Mouse (Mus musculus) urinary bladder, postnatal 36 days (tissue): ENCODE measurements at regions not wholly inside any gene's neighbourhood (a gene's known extent, or its start where the extent isn't known, plus 50 kb on each side); places are given as distances from the start of the nearest gene placed in this dataset.
A peak's percentile ranks its signal among the peaks of the same experiment; 100 is the strongest.

Experiments
- DNase-seq, 2 experiments: peaks; one replicate each; pipeline ENCODE4 v3.0.0; 2022; ENCODE audit warnings: low spot score in 2 of 2, mixed read lengths in 1 of 2

DNA sequence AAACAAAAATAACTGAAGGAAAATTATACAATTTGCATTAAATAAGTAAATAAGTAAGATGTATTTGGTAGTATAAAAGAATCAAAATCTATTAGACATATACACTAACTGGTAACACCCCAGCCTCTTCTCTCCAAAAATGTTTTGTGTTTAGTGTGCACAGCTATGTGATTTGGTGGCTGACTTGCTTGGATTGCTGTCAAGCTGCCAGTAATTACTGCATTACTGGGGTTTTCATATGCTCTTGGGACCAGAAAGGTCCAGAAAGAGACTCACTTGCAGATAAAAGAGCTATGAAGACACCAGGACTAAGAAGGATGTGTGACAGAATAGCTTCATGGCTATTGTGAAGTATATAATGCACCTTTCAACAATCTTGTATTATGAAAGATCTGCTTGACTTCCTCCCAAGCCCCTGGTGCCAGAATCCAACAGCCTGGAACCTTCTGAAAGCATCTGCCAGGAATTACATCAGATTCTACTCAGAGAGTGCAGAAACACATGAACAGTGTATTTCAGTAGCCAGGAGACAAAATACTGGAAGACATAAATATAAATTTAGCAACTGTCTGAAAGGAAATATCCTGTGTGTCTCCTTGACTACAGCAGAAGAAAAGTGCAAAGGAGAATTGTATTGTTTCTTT, 5132.6 kb downstream of the 9330182O14Rik start:
- peak in 1 of 2 experiments; percentile 3 for DNase-seq

GRCm38 (mm10) chr15:45273677-45274076, 5139.5 kb downstream of the 9330182O14Rik start:
- no peak for DNase-seq

DNA sequence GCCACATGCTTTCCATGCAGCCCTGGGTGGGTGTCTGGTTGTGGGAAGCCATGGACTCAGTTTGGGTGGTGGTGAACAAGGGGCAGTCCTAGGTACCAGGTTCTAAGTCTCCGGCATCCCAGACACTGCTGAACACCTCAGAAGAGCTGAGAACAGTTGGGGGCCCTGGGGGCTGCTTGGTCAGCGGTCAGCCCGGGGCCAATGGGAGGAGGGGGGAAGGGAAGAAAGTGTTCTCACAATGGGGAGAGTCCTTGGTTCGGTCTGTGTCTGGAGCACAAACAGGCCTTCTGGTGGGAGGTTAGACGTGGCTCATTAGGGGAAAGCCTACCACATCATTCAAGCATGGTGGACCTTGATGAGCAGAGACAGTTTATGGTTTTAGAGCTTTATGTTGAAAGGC, 5187.5 kb downstream of the 9330182O14Rik start:
- DNase-seq: no peak

- no peak for DNase-seq
Measured at GRCm38 (mm10) chr15:45350496-45350895, 5216.3 kb downstream of the 9330182O14Rik start.
